Mouse (Mus musculus): ENCODE results near the gene Apc2.

GRCm38 (mm10) chr10:80313627-80314201 lies 17.9 kb downstream of the Apc2 start:
- TF ChIP-seq CTCF (IDR thresholded peaks at IDR 0.05; ENCODE audit: borderline replicate concordance, control insufficient read depth, extremely low read depth, insufficient read depth, low read length, poor library complexity) (no peak), POLR2A (IDR thresholded peaks at IDR 0.05; ENCODE audit: control insufficient read depth, extremely low read depth, insufficient read depth, low read length, poor library complexity) (no peak)
